Mouse (Mus musculus): ENCODE data around the gene Fahd2a. TPM values are rescaled to one million over a fixed set of nuclear protein-coding genes. Genes with fewer than 3 reads are reported as not detected.

Fahd2a gene
- polyA plus RNA-seq, 1 experiment, result 16.1 TPM

DNA sequence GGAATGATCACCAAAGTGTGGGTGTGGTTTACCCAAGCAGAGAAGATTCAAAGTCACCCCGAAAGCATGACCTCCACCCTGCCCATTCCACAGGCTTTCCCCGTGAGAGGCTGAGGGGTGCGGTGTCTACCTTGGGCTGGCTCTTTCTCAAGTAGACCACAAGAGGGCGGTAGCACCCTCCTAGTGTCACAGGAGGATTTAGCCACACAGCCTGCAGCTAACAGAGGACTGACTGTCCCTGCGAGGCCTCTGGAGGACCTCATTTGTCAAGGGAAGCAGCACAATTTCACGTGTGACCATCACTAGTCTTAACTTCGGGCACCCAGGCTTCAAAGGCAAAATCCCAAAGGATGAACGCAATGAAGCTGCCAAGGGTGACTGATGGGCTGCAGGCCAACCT, 17.9 kb upstream of the Fahd2a start:
- TF ChIP-seq CTCF (IDR thresholded peaks at IDR 0.05; ENCODE audit: low read depth, low read length), result peak; percentile 93
- TF ChIP-seq POLR2A (IDR thresholded peaks at IDR 0.05; ENCODE audit: insufficient read depth, low read length), result no peak
- TF ChIP-seq EP300 (IDR thresholded peaks at IDR 0.05; ENCODE audit: insufficient read depth, low read depth, low read length), result no peak
- Histone ChIP-seq H3K9me3 (replicated peaks; ENCODE audit: control insufficient read depth, insufficient read depth, low read length, poor library complexity, severe bottlenecking) (no peaks in the 10 kb centered on the region), H3K4me3 (ENCODE audit: low read depth, low read length) (no peak overlapping the region), H3K36me3 (ENCODE audit: control insufficient read depth, insufficient read depth, low read length, poor library complexity, severe bottlenecking) (no peaks in the 10 kb centered on the region), H3K27me3 (ENCODE audit: control insufficient read depth, insufficient read depth, low read length, poor library complexity, severe bottlenecking) (no peaks in the 10 kb centered on the region), H3K9ac (ENCODE audit: low read depth, poor library complexity, severe bottlenecking) (no peak overlapping the region), H3K4me1 (ENCODE audit: control insufficient read depth, insufficient read depth, low read length) (no peaks in the 10 kb centered on the region), H3K27ac (ENCODE audit: insufficient read depth, low read length) (no peak overlapping the region)

DNA sequence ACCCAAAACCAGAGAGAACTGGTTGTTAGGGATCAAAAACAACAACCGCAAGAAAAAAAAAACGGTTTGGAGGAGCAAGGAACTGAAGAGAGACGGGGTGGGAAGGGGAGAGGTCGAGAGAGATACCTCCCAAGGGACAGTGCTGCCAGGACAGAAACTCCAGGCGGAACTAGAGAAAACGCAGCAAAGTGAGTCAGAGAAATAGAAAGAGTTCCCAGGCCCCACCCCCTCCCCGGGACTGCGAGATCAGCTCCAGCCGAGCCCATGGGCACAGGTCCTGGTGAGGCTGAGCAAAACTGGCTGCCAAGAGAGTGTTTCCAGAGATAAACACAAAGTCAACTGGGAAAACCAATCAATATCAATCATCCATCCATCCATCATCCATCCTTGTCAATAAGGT, 17.0 kb upstream of the Fahd2a start:
- TF ChIP-seq POLR2A (IDR thresholded peaks at IDR 0.05; ENCODE audit: insufficient read depth, low read length), result no peak
- H3K9me3 ChIP-seq (replicated peaks; ENCODE audit: control insufficient read depth, insufficient read depth, low read length, poor library complexity, severe bottlenecking), result no peaks in the 10 kb centered on the region
- no peaks in the 10 kb centered on the region for H3K27me3 ChIP-seq (ENCODE audit: control insufficient read depth, insufficient read depth, low read length, poor library complexity, severe bottlenecking)
- H3K27ac ChIP-seq (ENCODE audit: insufficient read depth, low read length), result no peak overlapping the region
- no peaks in the 10 kb centered on the region for H3K4me1 ChIP-seq (ENCODE audit: control insufficient read depth, insufficient read depth, low read length)
- H3K4me3 ChIP-seq (ENCODE audit: low read depth, low read length), result no peak overlapping the region
- H3K36me3 ChIP-seq (ENCODE audit: control insufficient read depth, insufficient read depth, low read length, poor library complexity, severe bottlenecking), result no peaks in the 10 kb centered on the region
- no peak overlapping the region for H3K9ac ChIP-seq (ENCODE audit: low read depth, poor library complexity, severe bottlenecking)

DNA sequence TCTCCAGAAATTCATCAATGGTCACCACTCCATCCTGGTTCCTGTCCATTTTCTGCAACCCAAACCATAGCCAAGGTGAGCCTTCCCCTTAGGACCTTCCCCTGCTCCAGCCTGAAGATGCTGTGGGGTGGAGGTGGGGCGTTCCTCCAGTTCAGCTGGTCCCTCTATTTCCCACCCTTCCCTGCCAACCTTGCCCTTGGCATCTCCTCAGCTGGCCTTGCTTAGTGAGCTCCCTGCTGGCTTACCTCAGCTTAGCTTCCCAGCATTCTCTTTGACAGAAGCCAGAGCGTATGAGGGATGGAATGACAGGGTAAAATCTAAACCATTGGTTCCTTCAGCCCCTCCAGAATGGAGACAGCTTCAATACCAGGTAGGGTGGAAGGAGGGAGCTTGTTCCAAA, 15.0 kb upstream of the Fahd2a start:
- Histone ChIP-seq H3K27me3 (ENCODE audit: control insufficient read depth, insufficient read depth, low read length, poor library complexity, severe bottlenecking) (no peaks in the 10 kb centered on the region), H3K4me1 (ENCODE audit: control insufficient read depth, insufficient read depth, low read length) (no peaks in the 10 kb centered on the region), H3K9ac (ENCODE audit: low read depth, poor library complexity, severe bottlenecking) (no peak overlapping the region), H3K36me3 (ENCODE audit: control insufficient read depth, insufficient read depth, low read length, poor library complexity, severe bottlenecking) (no peaks in the 10 kb centered on the region), H3K9me3 (replicated peaks; ENCODE audit: control insufficient read depth, insufficient read depth, low read length, poor library complexity, severe bottlenecking) (no peaks in the 10 kb centered on the region), H3K27ac (ENCODE audit: insufficient read depth, low read length) (no peak overlapping the region), H3K4me3 (ENCODE audit: low read depth, low read length) (no peak overlapping the region)
- TF ChIP-seq CTCF (IDR thresholded peaks at IDR 0.05; ENCODE audit: low read depth, low read length) (no peak), EP300 (IDR thresholded peaks at IDR 0.05; ENCODE audit: insufficient read depth, low read depth, low read length) (no peak), POLR2A (IDR thresholded peaks at IDR 0.05; ENCODE audit: insufficient read depth, low read length) (no peak)

DNA sequence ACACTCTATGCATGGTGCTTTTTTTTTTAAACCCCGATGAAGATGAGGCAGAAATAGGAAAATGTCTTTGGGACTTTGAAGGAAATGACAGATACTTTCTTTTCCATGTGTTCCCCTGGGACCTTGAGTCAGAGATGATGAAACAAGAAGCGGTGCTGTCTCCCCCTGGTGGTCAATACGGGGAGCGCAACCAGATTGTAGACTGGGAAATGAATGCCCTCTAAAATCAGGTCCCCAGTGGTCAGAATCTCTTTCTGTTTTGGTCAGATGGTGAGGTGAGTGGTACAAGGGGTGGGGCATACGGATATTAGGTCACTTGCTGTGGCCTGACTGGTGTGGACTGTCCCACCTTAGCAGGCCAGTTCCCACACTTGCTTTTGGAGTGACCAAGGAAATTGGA, 9.4 kb upstream of the Fahd2a start:
- no peak overlapping the region for H3K9ac ChIP-seq (ENCODE audit: low read depth, poor library complexity, severe bottlenecking)
- no peaks in the 10 kb centered on the region for H3K27me3 ChIP-seq (ENCODE audit: control insufficient read depth, insufficient read depth, low read length, poor library complexity, severe bottlenecking)
- TF ChIP-seq POLR2A (IDR thresholded peaks at IDR 0.05; ENCODE audit: insufficient read depth, low read length) (no peak), EP300 (IDR thresholded peaks at IDR 0.05; ENCODE audit: insufficient read depth, low read depth, low read length) (no peak), CTCF (IDR thresholded peaks at IDR 0.05; ENCODE audit: low read depth, low read length) (peak; percentile 81)

DNA sequence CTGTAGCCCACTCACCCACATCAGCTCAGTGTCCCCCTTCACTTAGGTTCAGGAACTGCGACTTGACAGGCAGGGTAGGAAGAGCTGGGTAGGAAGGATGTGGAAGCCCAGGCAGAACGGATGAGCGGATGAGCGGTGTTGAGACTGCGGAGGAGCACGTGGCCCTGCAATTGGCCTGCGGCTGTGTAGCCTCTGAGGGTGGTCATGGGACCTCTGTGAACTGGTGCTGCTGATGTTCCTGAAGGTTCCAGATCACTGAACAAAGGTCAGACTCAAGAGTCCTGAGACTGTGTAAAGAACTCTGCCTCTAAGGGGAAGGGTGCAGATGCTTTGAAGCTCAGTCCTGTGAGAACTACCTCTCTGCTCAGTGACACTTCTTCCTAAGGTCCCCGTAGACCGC, 8.8 kb upstream of the Fahd2a start:
- H3K27me3 ChIP-seq (ENCODE audit: control insufficient read depth, insufficient read depth, low read length, poor library complexity, severe bottlenecking), result no peaks in the 10 kb centered on the region
- TF ChIP-seq EP300 (IDR thresholded peaks at IDR 0.05; ENCODE audit: insufficient read depth, low read depth, low read length) (no peak), CTCF (IDR thresholded peaks at IDR 0.05; ENCODE audit: low read depth, low read length) (no peak), POLR2A (IDR thresholded peaks at IDR 0.05; ENCODE audit: insufficient read depth, low read length) (no peak)
- peaks cover 3% of the 10 kb centered on the region for H3K4me1 ChIP-seq (ENCODE audit: control insufficient read depth, insufficient read depth, low read length)

More for the DNA sequence above, 9.4 kb upstream of the Fahd2a start:
- Histone ChIP-seq H3K4me1 (ENCODE audit: control insufficient read depth, insufficient read depth, low read length) (peaks cover 3% of the 10 kb centered on the region), H3K36me3 (ENCODE audit: control insufficient read depth, insufficient read depth, low read length, poor library complexity, severe bottlenecking) (no peaks in the 10 kb centered on the region), H3K27ac (ENCODE audit: insufficient read depth, low read length) (no peak overlapping the region), H3K4me3 (ENCODE audit: low read depth, low read length) (no peak overlapping the region), H3K9me3 (replicated peaks; ENCODE audit: control insufficient read depth, insufficient read depth, low read length, poor library complexity, severe bottlenecking) (no peaks in the 10 kb centered on the region)

DNA sequence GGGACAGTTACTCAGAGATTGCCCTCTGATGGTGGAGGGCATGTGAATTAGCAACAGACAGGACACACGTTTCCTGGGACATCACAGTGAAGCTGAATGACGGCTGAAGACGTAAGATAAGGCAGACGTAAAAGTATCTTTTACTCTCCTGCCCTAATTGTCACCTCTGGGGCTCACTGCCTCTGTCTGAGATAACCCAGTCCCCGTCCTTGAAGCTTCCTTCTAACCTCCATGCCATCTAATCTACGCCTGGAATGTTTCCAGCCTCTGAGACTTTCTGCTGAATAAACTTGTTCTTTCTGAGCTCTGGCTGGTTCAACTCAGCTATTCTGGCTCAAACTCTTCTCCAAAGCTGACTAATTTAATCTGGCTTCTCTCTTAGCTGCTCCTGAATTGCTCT, 7.4 kb upstream of the Fahd2a start:
- no peaks in the 10 kb centered on the region for H3K36me3 ChIP-seq (ENCODE audit: control insufficient read depth, insufficient read depth, low read length, poor library complexity, severe bottlenecking)
- no peak overlapping the region for H3K27ac ChIP-seq (ENCODE audit: insufficient read depth, low read length)
- no peaks in the 10 kb centered on the region for H3K27me3 ChIP-seq (ENCODE audit: control insufficient read depth, insufficient read depth, low read length, poor library complexity, severe bottlenecking)
- no peaks in the 10 kb centered on the region for H3K9me3 ChIP-seq (replicated peaks; ENCODE audit: control insufficient read depth, insufficient read depth, low read length, poor library complexity, severe bottlenecking)
- H3K4me3 ChIP-seq (ENCODE audit: low read depth, low read length), result no peak overlapping the region
- no peak for TF ChIP-seq EP300 (IDR thresholded peaks at IDR 0.05; ENCODE audit: insufficient read depth, low read depth, low read length)
- no peak for TF ChIP-seq POLR2A (IDR thresholded peaks at IDR 0.05; ENCODE audit: insufficient read depth, low read length)
- no peak for TF ChIP-seq CTCF (IDR thresholded peaks at IDR 0.05; ENCODE audit: low read depth, low read length)
- no peak overlapping the region for H3K9ac ChIP-seq (ENCODE audit: low read depth, poor library complexity, severe bottlenecking)
- peaks cover 3% of the 10 kb centered on the region for H3K4me1 ChIP-seq (ENCODE audit: control insufficient read depth, insufficient read depth, low read length)

More for the DNA sequence above, 8.8 kb upstream of the Fahd2a start:
- Histone ChIP-seq H3K9ac (ENCODE audit: low read depth, poor library complexity, severe bottlenecking) (no peak overlapping the region), H3K4me3 (ENCODE audit: low read depth, low read length) (no peak overlapping the region), H3K27ac (ENCODE audit: insufficient read depth, low read length) (no peak overlapping the region), H3K36me3 (ENCODE audit: control insufficient read depth, insufficient read depth, low read length, poor library complexity, severe bottlenecking) (no peaks in the 10 kb centered on the region), H3K9me3 (replicated peaks; ENCODE audit: control insufficient read depth, insufficient read depth, low read length, poor library complexity, severe bottlenecking) (no peaks in the 10 kb centered on the region)

All from ES-Bruce4 (cell line).